Mouse (Mus musculus): Measurements from ENCODE around the gene Glg1. TPM values are rescaled to one million over a fixed set of nuclear protein-coding genes. Genes with fewer than 3 reads are reported as not detected.
"Not testable (repeated sequence)": the region's sequence is repeated elsewhere in the genome, so short reads cannot be mapped to it uniquely, and the experiment has no call there.

Gene Glg1
- 57.5 TPM in 1 of 2 replicates, not detected in the other for polyA plus RNA-seq (2012; ENCODE audit: insufficient read depth, insufficient read length, low replicate concordance, missing spikeins)

DNA sequence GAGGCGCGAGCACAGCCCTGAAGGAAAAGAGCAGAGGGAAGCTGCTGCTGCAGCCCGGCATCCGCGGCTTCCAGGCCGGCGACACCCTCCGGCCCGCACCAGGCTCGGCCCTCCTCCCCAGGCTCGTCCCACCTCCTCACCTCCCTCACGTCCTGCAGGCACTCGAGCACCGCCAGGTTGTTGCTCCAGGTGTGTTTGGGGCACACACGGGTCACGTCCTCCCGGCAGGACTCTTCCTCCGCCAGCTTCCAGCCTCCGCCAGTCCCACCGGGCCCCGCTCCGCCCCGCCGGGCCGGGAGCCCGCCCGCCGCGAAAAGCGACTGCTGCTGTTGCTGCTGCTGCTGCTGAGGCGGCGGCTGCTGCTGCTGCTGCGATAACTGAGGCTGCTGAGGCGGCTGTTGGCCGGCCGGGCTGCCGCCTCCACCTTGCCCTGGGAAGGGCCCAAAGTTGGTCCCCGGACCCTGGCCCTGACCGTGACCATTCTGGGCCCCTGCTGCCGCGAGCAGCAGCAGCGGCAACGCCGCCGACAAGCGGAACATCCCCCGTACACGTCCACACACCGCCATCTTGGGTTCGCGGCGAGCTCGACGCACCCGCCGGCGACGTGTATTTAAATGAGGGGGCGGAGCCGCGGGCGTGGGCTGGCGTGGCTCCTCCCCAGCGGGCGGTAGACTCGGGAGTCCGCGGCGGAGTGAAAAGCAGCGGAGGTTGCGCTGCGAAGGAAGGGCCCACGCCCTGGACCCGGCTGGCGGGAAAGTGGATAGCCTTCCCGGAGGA lies at the start of gene Glg1:
Gene Glg1, minus strand, starts transcription at position 586 of the 777 bp plus-strand sequence.
- WGBS = under 1% methylated on average over 76 of the region's 76 CpGs
- peak; percentile 96 for TF ChIP-seq POLR2A (IDR thresholded peaks at IDR 0.05; ENCODE audit: insufficient read depth, low read depth, low read length)
- TF ChIP-seq CTCF (IDR thresholded peaks at IDR 0.05; ENCODE audit: insufficient read depth, low read depth, low read length) = no peak

DNA sequence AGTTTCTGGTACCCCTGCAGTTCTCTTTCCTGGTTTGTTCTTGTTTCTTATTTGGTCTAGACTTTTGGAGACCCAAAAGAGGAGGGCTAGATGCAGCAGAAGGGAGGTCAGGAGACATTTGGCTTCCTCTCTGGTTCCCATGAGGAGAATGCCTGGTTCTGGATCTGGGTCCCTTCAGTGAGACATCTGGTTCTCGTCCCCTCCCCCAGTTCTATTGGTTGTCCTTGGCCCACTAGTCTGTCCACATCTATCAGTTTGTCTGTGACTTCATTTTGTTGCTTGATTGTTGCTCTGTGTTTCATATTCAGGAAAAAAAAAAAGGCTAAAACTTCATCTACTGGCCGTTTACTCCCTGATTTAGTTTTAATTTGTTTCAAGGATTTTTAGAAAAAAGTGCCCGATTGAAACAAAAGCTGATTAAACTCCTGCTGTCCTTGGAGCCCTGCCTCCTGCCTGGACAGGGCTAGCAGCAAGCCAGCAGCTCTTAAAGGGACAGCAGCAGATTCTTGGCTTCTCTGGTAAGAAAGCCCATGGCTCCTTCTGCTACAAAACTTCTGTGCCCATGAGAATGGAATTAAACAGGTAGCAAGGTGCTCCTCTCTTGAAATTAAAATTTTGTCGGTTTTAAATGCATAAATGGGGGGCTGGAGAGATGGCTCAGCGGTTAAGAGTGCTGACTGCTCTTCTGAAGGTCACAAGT lies 46.2 kb upstream of the Glg1 start:
- no peaks in the 10 kb centered on the region for H3K4me1 ChIP-seq (ENCODE audit: control insufficient read depth, insufficient read depth, low read length)
- H3K27ac ChIP-seq (ENCODE audit: insufficient read depth, low read depth, low read length) = no peak overlapping the region
- no peak overlapping the region for H3K4me3 ChIP-seq (ENCODE audit: insufficient read depth, low read depth, low read length)
- TF ChIP-seq CTCF (IDR thresholded peaks at IDR 0.05; ENCODE audit: insufficient read depth, low read depth, low read length) = no peak
- no peak for TF ChIP-seq POLR2A (IDR thresholded peaks at IDR 0.05; ENCODE audit: insufficient read depth, low read depth, low read length)
- 29% methylated on average over 5 of the region's 5 CpGs for WGBS

More for the DNA sequence above, at the start of gene Glg1:
- Histone ChIP-seq H3K4me1 (ENCODE audit: control insufficient read depth, insufficient read depth, low read length) (no peaks in the 10 kb centered on the region), H3K27ac (ENCODE audit: insufficient read depth, low read depth, low read length) (peak within 1 kb of the TSS; percentile 89), H3K4me3 (ENCODE audit: insufficient read depth, low read depth, low read length) (peak within 1 kb of the TSS; percentile 97)

DNA sequence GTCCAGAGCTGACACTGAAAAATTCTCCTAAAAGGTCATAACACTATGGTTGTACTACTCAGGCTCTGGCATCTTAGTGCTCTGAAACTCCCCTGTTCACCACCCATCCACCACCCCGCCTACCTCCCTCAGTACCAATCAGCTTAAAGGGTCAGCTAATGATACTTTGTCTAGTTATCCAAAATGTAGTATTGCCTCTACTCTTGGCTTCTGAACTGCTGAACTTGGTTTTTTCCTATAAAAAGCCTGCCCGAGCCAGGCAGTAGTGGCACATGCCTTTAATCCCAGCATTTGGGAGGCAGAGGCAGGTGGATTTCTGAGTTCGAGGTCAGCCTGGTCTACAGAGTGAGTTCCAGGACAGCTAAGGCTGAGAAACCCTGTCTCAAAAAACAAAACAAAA lies 45.3 kb upstream of the Glg1 start:
- Histone ChIP-seq H3K4me1 (ENCODE audit: control insufficient read depth, insufficient read depth, low read length) (no peaks in the 10 kb centered on the region), H3K27ac (ENCODE audit: insufficient read depth, low read depth, low read length) (no peak overlapping the region), H3K4me3 (ENCODE audit: insufficient read depth, low read depth, low read length) (no peak overlapping the region)
- no peak for TF ChIP-seq POLR2A (IDR thresholded peaks at IDR 0.05; ENCODE audit: insufficient read depth, low read depth, low read length)
- TF ChIP-seq CTCF (IDR thresholded peaks at IDR 0.05; ENCODE audit: insufficient read depth, low read depth, low read length) = no peak
- WGBS = 92% methylated on average over 3 of the region's 3 CpGs

DNA sequence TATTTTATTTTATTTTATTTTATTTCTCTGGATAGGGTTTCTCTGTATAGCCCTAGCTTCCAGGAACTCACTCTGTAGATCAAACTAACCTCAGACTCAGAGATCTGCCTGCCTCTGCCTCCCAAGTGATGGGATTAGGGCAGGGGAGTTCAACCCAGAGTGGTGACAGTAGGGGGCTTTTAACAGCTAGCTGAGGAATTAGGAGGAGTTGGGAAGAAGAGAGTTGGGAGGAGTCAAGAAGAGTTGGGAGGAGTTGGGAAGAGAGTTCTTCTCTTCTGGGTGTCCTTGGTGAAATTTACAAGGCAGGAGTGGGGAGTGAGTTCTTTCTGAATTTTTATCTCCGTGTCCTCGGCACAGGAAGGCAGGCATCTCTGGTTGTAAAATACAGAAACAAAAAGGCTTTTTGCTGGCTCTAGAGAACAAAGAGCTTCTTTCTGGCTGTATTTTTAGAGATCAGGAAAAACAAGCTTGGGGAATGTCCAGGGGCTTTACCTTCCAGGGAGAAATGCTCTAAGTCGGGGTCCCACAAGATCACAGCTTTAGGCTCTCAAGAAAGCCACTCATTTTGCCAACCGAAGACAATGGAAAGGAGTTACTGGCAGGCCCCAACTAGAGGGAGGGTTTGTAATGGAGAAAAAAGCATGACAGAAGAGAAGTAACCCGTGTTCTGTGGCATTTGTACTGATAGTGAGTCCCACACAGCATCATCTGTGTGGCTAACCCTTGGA lies 44.2 kb upstream of the Glg1 start:
- H3K4me3 ChIP-seq (ENCODE audit: insufficient read depth, low read depth, low read length); H3K4me1 ChIP-seq (ENCODE audit: control insufficient read depth, insufficient read depth, low read length); H3K27ac ChIP-seq (ENCODE audit: insufficient read depth, low read depth, low read length): not testable (repeated sequence)
- WGBS = 63% methylated on average over 5 of the region's 5 CpGs

DNA sequence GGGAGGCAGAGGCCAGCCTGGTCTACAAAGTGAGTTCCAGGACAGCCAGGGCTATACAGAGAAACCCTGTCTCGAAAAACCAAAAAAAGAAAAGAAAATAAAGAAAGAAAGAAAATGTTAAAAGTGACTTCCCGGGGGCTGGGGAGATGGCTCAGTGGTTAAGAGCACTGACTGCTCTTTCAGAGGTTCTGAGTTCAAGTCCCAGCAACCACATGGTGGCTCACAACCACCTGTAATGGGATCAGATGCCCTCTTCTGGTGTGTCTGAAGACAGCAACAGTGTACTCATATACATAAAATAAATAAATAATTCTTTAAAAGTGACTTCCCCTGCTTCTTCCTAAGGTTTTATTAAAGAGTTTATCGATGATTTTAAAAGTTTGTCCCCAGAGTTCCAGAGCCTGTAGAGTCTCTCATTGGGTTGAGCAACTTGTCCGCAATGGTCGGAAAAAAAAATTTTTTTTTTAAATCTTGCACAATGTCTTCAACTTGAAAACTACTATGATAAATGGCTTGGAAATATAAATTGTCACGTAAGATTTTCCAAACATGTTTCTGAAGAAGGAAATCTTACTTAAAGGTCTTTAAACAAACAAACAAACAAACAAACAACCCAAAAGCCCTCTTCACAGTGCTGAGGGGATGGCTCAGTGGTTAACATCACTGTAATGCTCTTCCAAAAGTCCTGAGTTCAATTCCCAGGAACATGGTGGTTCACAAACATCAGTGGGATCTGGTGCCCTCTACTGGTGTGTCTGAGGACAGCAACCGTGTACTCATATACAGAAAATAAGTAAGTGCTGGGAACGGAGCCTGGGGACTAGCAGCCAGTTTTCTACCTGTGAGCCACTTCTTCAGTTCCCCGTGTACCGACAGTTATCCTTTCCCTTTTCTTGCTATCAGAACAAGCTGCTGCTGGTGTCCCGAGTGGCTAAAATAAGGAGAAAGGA lies 41.9 kb upstream of the Glg1 start:
- TF ChIP-seq CTCF (IDR thresholded peaks at IDR 0.05; ENCODE audit: insufficient read depth, low read depth, low read length) (no peak), POLR2A (IDR thresholded peaks at IDR 0.05; ENCODE audit: insufficient read depth, low read depth, low read length) (no peak)
- Histone ChIP-seq H3K4me3 (ENCODE audit: insufficient read depth, low read depth, low read length) (no peak overlapping the region), H3K4me1 (ENCODE audit: control insufficient read depth, insufficient read depth, low read length) (no peaks in the 10 kb centered on the region), H3K27ac (ENCODE audit: insufficient read depth, low read depth, low read length) (no peak overlapping the region)
- WGBS = 65% methylated on average over 11 of the region's 11 CpGs

GRCm38 (mm10) chr8:111299821-111300568 lies 41.0 kb upstream of the Glg1 start, which contains the start of gene Rfwd3:
TSS of gene Rfwd3 (minus strand) at chr8:111300222.
- Histone ChIP-seq H3K4me3 (ENCODE audit: insufficient read depth, low read depth, low read length) (peak within 1 kb of the TSS; percentile 98), H3K27ac (ENCODE audit: insufficient read depth, low read depth, low read length) (peak within 1 kb of the TSS; percentile 6; the same call in 1 of the 2 replicates), H3K4me1 (ENCODE audit: control insufficient read depth, insufficient read depth, low read length) (no peaks in the 10 kb centered on the region)
- WGBS = under 1% methylated on average over 67 of the region's 67 CpGs
- TF ChIP-seq POLR2A (IDR thresholded peaks at IDR 0.05; ENCODE audit: insufficient read depth, low read depth, low read length) = peak; percentile 69
- TF ChIP-seq CTCF (IDR thresholded peaks at IDR 0.05; ENCODE audit: insufficient read depth, low read depth, low read length) = 0 out of 2 replicates have a peak, but pooled peaks have one; percentile 17

- peak overlapping the region; percentile 6; the same call in 1 of the 2 replicates for H3K27ac ChIP-seq (ENCODE audit: insufficient read depth, low read depth, low read length)
- under 1% methylated on average over 28 of the region's 28 CpGs for WGBS
- no peaks in the 10 kb centered on the region for H3K4me1 ChIP-seq (ENCODE audit: control insufficient read depth, insufficient read depth, low read length)
- TF ChIP-seq CTCF (IDR thresholded peaks at IDR 0.05; ENCODE audit: insufficient read depth, low read depth, low read length) (no peak), POLR2A (IDR thresholded peaks at IDR 0.05; ENCODE audit: insufficient read depth, low read depth, low read length) (no peak)
- H3K4me3 ChIP-seq (ENCODE audit: insufficient read depth, low read depth, low read length) = peak overlapping the region; percentile 98
These were observed 40.4 kb upstream of the Glg1 start for GRCm38 (mm10) chr8:111299363-111299820.
